Mouse (Mus musculus) heart, postnatal 4 days (tissue): Measurements from ENCODE around the gene Erc2. TPM values are rescaled to one million over a fixed set of nuclear protein-coding genes. Genes with fewer than 3 reads are reported as not detected.

Experiments used
- DNase-seq: peaks from one replicate; pipeline ENCODE4 v3.0.0; 2021
- total RNA-seq, 2 experiments: library from RNA; stranded (reverse); gene quantifications; 2 replicates each; pipeline ENCODE4 v1.2.3; 2021

Erc2 gene
- total RNA-seq, 2 experiments from 2014 or later = 3.8 to 4.0 TPM

DNA sequence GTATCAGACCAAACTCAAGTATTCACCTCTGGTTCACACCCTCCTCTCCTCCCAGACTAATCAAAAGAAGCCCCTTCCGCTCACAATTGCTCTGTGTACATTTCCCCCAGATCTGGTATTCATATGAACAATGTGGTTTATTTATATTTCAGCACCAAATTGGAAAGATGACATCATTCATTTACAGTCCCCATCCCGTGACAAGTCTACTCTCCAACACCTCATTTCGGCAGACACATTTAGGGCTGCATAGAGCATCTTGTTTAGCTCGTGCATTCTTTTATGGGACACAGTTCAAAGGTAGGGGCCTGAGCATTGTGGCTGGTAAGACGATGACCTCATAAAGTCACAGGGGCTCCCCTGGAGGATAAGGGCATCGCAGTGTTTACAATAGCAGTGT, 677.9 kb downstream of the Erc2 start:
- no peak for DNase-seq

DNA sequence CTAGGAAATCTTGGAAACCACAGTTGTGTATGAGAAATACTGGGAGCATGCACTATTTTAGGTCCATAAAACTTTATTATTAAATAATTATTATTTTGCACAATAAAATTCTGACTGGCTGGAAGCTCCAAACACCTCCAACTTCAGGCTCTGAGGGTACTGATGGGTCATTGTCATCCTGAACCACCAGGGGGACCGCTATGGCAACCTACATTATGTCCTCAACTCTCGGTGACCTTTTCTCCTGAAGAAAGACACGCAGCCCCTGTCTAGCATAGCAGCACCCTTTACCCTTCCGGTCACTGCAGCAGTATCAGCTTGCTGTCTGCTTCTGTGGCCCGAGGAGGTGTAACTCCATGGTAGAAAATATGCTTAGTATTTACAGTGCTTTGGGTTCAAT, 679.0 kb downstream of the Erc2 start:
- peak; percentile 10 for DNase-seq

DNA sequence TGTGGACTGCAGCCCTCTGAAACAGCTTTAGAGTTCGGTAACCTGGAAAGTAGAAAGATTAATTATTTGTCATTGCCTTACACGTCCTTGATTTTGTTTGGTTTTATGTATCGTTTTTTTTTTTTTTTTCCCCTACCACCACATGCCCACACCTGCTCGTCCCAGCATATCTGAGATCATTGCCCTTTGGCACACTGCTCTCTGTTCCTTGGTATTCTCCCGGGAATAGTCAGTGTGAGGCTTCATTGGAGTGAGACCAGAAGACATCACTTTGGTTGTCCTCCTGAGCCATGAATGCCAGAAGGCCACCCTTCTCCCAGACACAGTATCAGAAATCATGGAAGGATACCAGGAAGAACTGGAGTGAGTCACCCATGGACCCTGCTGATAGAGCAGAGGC, 681.9 kb downstream of the Erc2 start:
- no peak for DNase-seq

DNA sequence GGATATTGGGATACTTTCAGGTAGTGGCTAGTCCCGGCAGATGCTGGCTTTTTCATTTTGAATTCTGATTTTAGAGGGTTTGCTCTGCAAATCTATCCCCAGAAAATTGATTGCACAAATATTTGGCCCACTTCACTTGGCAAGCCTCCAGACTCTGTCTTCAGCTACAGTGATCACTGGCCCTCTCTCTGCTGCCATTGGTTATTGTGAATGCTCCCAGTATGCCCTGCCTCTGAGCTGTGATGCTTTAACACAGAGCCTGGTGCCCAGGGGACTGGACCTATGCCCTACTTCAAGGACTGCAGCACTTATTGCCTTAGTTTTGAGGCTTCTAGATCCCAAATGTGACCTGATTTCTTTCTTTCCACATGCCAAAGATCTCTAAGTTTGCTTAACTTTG, 686.4 kb downstream of the Erc2 start:
- DNase-seq = no peak

DNA sequence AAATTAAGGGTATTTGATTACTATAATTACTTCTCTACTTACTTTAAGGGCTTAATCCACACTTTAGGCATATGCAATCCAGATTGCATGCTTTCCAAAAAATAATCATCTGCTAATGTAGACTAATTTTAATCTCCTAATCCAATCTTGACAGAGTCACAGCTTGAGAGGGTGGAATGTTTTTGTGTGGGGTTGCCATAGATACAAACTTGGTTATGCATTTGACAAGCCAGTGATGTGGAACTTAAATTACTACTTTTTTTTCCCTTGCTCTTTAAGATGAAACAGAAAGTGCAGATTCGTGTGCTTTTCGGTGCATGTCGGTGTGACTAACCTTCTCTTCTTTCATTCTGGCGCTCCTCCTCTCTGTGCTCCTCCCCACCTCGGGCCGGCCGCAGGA, 694.6 kb downstream of the Erc2 start:
- DNase-seq = no peak

DNA sequence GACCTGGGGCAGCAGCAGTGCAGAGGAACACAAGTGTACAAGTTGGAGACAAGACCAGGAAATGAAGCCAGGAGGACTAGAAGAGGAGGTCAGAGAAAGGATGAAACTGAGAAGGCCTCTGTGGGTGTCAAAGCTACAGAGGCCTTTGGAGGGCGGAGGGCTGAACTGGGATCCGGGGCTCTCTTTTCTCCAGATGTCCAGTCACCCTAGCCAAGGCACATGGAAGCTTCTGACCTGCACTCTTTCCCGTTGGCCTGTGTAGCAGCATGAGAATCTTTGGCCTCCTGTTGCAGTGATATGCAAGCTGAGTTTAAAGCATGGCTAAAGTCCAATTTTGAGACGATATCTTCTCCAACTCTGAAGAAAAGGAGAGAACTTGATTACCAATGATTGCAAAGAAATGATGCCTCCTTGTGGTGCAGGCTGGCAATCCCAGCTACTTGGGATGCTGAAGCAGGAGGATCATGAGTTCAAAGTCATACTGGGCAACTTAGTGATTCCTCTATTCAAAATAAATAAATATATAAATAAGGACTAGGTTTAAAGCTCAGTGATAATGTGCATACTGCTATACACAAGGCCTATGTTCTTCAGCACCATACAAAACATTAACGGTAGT, 699.8 kb downstream of the Erc2 start:
- no peak for DNase-seq

DNA sequence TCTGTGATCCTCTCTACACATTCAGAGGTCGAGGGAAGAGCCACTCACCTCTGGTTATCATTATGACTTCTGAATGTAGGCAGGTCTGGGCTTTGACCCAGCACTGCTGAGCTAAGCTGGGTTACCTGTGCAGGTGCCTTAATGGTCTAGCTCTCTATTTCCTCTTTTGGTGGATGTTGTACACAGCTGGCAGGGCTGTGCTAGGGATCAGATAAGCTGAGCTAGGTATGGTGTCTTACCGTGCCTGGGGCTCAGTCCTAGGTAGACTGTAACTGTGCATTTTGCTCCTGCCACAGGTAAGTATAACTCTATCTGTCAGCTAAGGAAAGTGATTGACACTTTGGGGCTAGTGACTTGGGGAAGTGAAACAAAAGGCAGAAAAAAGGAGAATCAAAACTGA, 701.0 kb downstream of the Erc2 start:
- no peak for DNase-seq

DNA sequence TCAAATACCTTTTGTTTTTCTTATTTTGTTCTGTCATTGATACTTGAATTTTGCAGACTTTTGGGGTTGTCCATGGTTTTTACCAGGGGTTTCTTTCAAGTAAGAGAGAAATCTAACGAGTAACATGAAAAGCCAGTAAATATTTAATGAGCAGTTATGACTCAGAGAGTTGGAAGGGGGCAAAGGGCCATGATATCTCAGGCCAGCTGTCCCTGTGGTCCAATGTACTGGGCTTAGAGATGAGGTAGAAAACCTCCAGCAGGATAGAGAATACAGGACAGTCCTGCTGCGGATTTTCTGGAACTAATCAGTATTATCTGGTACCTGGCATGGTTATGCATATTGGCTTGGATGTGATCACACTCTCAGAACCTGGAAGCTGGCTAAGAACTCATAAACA, 701.5 kb downstream of the Erc2 start:
- DNase-seq = no peak

DNA sequence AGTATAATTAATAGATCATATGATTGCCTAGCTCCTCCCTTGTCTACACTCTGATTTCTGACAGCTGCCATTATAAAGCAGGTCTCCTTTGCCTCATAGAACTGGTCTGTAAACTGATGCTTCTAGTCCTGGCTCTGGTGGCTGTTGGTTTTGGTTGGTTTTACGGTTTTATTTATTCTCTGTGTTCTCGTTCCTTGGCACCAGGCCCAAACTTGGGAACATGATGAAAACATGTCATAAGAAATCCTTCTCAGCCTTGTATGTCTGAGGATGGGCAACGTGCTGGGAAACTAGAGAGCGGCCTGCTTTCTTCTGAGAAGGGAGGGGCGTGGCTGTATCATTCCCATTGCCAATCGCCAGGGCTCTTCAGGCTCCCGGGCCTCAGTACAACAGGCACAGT, 704.2 kb downstream of the Erc2 start:
- no peak for DNase-seq

DNA sequence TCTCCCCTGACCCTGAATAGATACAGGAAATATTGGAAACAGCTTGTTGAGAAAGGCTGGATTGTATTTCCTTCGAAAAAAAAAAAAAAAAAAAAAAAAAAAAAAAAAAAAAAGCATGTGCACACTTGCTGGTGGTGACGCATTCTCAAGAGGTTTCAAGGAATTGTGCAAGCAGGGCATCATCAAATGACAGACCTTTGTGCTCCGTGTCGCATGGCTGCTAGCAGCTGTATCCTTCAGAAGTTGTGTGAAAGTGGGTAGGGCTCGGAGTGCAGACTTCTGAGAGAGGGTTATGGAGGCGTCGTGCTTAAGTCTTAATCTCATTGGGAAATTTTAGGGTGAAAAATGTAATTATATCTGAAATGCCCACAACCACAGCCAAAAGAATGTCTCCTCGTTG, 706.3 kb downstream of the Erc2 start:
- no peak for DNase-seq

DNA sequence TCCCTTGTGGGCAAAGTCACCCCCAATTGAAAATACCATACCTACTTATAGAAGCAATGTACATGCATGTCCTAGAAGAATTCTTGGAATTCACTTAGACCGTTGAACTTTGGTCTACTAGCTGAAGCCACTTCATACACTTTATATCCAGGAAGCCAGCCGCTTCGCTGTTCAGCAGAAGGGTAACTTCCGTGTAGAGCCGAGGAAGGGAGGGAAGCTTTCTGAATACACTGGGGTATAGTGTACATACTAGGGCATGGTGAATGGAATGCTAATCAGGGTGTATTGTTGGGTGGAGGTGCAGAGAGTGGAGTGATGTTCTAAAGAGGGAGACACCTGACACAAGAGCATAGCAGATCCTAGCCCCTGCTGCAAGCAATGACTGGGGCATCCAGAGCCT, 708.9 kb downstream of the Erc2 start:
- no peak for DNase-seq

DNA sequence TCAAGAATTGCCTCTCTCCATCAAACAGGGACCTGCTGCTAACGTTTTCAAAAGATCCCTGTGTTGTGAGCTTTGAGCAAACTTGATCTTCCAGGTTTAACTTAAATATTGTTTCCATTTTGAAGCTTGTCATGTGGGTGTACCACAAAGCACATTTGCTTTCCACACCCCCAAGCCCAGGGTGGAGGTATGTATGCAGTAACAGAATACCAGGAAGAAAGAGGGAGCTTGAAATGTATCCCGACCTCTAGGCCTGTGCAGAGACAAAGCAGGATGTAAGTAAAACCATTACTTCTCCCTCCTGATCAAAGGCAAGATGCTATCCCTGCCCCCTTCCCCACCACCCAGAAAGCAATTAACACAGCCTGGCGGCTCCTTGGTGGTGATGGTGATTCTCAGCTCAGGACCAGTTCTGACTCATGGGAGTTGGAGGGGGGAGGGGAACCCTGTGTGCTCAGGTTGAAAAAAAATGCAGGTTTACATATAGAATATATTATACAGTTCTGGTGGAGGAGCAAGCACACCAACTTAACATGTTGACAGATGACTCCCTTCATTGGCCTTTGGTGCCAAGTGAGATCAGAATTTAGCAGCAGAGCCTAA, 710.2 kb downstream of the Erc2 start:
- DNase-seq = no peak

DNA sequence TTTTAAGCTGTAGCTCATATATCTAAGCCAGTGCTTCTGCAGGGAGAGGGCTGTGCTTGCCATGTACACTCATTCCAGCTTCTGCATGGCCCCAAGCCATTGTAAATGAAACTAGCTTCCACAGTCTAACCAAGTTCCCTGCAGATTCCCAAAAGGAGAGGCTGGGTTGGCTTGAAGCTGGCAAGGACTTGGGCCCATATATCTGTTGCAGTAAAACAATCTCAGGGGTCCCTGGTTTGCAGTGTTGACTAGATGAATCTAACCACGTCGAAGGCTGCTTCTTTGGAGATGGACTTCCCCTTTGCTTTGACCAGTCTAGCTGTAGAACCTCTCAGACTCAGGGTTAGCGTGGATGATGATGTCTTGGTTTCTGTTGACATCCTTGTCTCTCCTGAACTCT, 716.9 kb downstream of the Erc2 start:
- DNase-seq = no peak

DNA sequence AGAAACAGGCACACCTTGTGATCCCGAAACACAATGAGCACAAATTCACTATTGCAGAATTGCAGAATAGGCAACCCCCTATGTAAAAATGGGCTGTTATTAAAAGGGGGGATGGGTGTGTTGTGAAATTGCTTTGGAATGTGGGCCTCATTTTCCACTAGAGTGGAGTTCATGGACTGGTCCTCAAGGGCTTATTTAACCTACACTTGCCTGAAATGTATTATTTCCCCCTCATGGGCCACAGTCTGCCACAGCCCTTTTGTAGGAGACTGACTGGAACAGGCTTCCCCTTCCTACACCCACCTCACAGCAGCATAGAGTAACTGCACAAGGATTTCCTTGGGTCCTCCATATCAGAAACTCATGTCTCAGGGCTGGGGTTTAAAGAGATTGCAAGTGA, 726.9 kb downstream of the Erc2 start:
- DNase-seq = no peak

DNA sequence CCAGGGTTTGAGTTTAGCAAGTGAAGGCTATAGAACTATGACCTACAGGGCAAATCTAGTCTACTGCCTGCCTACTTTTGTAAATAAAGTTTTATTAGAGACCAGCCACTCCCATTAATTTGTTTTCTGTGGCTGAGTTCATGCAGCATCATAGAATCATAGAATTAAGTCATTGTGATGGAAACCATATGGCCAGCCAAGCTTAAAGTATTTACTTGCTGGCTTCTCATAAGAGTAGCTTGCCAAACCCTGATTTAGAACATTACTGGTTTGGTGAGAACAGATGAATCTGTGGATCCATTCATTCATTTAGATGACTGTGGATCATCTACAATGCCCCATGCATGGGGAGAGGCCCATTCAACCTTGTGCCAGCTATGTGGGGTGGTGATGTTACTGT, 733.8 kb downstream of the Erc2 start:
- no peak for DNase-seq

DNA sequence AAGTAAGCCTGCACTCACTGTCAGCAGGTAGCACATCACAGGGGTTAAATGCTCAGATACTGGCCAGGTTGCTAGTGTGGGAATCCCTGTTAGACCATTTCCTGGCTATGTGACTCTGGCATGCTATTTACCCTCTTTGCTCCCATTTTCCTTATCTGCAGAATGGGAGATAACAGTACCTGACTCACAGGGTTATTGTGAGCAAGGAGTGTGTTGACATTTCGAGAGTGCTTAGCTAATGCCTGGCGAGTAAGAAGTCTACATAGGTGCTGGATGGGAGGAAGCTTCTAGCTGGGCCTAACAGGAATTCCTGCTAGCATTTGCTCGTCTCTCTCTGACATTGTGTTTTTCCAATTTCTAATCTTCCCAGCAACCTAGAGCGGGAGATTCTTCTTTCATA, 737.3 kb downstream of the Erc2 start:
- DNase-seq = no peak

DNA sequence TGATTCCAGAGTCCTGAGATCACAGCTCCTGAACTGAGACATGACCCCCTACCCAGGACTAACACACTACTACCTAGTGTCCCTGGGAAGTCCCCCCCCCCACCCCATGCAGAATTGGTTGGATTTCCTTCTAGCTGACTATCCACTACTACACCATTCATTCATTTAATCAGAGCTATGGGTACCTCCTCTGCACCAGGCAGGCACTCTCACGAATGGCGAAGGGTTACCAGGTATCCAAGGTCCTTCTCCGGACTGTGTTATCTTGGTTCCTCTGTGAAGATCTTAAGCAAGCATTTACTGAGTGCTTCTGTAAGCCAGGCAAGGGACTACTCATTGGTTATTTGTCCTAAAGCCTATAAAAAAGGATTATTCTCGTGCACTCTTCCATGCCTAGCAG, 737.8 kb downstream of the Erc2 start:
- DNase-seq = no peak

DNA sequence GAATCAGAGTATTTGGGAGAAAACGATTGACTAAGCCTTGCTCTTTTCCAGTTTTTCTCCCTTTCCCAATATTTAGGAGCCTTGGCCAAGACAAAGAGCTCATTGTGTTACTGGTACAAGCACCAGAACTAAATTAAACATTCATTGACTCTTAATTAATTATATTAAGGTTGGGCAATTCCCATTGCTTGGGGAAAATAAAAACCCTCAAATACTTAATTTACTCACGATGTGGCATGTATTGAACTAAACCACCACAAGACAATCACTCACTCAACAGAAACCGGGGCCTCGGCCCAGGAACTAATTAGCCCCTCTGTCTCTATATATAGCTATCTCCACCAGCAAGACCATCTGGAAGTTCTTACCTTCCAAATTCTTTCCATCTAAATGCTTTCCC, 740.1 kb downstream of the Erc2 start:
- no peak for DNase-seq

DNA sequence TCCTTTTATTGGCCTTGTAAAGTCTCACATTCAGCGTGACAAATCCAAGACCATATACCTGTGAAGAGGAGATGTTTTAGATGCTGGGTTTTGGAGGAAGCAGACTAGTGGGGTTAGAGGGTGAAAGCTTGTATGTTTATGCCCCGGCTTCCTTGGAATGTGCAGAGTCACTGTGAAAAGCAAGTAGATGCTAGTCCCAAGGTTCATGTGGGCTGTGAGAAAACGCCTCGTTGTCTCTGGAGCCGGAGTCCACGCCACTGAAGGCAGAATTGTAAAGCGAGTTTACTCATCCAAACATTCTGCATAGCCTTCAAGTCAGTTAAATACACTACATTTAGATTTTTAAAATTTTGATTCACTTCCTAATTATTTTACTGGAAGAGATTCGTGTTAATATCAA, 748.5 kb downstream of the Erc2 start:
- no peak for DNase-seq

DNA sequence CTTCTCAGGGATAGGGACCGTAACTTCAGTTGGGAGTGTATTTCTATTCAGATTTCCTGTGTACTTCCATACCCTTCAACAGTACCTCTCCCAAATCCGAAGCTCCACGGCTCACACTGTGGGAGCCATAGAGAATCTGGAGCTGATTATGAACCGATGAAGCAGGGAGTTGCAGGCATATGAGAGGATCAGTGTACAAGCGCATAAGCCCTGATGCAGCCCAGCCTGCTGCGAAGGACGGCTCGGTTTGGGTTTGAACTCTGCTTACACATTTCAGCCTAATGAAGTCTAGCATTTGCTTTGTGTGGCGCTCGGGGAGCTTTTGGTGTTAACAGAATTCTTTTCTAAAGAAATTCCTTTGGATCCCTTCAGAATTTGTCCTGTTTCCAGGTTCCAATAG, 749.4 kb downstream of the Erc2 start:
- no peak for DNase-seq

DNA sequence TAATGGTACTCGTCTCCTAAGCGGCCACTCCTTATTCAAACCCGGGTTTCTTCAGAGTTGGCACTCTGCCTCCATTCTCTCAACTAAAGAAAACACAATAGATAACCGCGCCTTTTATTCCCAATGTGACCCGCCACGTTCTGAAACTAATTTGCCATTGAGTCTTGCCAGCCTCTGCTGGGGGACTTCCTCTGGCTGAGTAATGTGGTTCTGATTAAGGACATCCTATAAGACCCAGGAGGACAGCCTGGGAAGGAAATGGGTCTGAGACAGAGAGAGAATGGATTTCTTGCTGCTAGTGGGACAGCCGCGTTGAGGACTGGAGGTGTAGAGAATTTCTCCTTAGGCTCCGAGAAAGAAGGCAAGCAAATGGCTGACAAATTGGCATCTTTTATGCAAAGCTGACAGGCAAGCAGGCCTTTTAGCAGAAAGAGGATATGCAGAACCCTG, 753.4 kb downstream of the Erc2 start:
- peak; percentile 27 for DNase-seq

DNA sequence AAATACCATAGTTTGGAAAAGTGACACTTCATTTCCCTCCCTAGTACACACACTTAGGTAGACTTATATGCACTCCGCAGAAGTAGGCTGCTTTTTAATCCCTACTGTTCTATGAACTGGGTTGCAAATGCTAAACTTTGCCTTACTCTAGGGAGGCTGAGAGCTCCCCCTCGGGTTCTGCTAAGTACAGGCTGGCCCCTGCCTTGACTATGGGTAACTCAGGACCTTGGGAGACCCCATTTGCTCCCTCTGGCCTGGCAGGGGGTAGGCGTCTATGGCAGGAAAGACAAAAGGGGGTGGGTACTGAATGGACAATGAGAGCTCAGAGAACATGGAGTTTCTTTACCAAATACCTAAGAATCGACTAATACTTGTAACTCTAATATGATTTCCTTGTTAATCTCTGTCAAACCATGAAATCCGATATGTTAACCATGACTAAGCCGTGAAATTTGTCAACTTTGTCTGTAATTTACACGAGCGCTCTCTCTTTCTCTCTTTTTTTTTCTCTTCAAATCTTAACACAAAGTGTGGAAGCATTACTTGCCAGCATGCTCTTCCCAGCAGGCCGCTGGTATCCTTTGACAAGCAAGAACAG, 754.1 kb downstream of the Erc2 start:
- no peak for DNase-seq

DNA sequence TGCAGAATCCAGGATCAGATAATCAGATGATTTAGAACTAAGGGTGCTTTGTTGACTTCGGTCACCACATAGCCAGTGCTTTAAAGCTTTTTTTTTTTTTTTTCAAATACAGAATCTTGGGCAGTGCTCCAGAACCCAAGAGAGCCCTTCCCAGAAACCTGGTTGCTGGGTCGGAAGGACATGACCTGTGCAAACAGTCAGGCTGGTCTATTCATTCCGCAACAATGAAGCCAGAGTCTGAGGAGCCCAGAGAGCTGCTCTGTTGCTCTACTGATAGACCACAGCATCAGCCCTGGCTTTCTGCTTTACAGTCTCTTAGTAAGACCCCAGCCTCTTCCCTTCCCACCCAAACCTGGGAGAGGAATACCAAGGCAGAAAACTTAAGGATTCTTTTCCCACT, 755.3 kb downstream of the Erc2 start:
- DNase-seq = no peak

DNA sequence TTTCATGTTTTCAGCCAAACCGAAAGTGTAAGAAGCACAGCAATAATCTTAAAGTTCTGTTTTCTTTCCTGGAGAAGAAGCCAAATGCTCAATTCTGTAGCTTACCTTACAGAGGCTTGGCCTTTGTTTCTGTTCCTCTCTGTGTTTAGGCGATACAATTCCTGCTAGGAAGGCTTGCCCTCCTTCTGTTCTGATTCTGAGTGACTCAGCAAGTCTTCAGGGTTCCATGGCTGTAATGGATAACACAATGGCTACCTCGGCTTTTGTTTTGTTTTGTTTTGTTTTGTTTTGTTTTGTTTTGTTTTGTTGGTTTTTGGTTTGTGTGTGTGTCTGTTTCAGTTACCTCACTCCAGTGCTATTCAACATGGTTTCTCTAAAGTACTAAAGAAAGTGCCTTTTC, 757.9 kb downstream of the Erc2 start:
- DNase-seq = no peak
